Mouse (Mus musculus): ENCODE results near the gene Ccser1. TPM values are rescaled to one million over a fixed set of nuclear protein-coding genes. Genes with fewer than 3 reads are reported as not detected.

Gene Ccser1
- polyA plus RNA-seq, 1 experiment, result not detected

DNA sequence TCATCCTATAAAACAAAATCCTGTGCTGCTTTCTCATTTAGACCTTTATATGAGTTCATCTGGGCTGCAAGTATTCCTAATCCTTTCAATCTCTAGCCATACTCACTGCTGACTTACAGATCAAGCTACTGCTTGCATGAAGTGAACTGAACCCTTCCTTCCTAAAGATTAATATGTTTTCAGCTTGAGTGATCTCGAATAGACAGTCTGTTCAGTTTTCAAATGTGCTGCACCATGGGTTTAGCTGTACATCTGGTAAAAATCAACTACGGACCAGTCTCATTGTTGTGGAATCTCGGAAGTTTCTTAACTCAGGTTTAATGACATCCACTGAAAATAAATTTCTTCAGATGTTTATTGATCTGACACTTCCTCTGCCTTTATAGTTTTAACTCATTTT, 620.8 kb downstream of the Ccser1 start:
- no peak for TF ChIP-seq GATA1 (IDR thresholded peaks at IDR 0.05; ENCODE audit: low read length)

DNA sequence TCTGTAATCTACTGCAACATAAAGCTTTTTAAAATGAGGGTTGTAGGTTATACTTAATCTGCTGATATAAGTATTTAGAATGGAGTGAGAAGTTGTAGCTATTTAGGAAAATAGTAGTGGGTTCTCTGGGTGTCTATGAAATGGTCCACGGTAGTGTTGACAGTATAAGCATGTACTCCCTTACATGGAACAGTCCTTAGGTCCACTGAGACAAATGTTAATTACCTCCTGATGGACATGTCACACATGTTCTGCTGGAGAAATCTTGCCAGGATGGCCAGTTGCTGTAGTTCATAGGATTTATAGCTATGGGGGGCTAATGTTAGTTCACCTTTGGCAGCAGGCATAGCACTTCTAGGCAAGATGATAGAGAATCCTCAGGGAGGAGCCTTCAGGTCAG, 625.4 kb downstream of the Ccser1 start:
- no peak for TF ChIP-seq GATA1 (IDR thresholded peaks at IDR 0.05; ENCODE audit: low read length)

DNA sequence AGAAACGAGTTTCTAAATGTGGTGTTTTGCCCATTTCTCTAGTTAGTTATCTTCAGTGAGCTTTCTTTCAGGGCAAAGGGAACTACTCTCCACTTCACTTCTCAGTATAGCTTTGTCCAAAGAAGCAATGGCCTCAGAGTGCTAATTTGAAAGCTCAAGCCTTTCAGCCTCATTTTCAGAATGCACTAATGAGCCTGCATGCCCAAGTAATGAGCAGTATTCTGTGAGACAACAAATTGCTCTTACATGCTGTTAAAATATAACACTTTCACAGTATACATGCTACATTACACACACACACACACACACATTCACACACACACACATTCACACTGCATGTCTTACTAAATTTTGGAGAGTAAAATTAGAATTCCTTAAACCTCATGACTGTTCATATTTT, 637.6 kb downstream of the Ccser1 start:
- no peak for TF ChIP-seq GATA1 (IDR thresholded peaks at IDR 0.05; ENCODE audit: low read length)

DNA sequence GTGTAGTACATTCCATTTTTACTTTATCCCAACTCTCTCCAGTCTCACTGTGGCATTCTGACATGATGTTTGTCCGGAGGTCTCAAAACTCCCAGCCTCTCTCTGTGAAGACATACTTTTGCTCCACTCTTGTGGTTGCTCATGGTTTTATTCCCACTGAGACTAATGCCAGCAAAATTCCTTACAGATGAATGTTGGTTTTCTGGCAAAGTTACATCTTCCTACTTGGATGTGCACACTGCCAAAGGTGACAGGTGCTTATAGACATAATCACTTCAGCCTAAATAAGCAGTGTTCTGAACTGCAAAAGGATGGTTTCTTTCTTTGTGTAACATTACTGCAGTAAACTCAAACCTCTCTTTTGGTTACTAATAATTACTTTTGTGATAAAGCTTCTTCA, 696.2 kb downstream of the Ccser1 start:
- TF ChIP-seq GATA1 (IDR thresholded peaks at IDR 0.05; ENCODE audit: low read length), result no peak

DNA sequence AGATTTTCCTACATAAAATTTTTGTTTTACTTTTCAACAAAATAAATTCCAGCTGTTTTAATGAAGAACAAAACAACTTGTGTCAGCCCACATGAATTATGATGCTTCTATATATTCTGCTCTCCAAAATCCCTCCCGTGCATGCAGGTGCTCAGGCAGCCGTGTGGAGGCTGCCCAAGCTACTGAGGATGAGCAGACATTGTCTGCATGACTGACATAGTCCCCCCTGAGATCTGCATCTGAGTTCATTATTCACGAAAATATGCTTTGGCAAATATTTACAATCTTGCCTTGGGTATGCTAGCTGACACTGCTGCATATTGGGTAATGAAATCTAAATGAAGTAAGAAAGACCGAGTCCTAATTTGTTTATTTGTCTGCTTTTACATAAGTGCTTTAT, 718.1 kb downstream of the Ccser1 start:
- TF ChIP-seq GATA1 (IDR thresholded peaks at IDR 0.05; ENCODE audit: low read length), result no peak

DNA sequence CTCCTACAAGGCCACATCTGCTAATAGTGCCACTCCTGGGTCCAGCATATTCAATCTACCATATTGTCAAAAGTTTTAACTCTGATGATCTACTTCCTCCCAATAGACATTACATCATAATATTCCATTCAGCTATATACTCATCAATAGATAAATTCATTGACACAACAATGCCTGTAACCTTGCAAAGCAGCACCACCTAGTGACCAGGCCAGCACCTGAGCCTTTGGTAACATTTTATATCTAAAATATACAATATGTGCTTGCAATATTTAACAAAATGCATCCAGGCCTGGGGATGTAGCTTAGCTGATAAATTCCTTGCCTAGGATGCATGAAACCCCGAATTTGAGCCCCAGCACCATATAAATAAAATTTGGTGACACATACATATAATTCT, 722.6 kb downstream of the Ccser1 start:
- TF ChIP-seq GATA1 (IDR thresholded peaks at IDR 0.05; ENCODE audit: low read length), result no peak

DNA sequence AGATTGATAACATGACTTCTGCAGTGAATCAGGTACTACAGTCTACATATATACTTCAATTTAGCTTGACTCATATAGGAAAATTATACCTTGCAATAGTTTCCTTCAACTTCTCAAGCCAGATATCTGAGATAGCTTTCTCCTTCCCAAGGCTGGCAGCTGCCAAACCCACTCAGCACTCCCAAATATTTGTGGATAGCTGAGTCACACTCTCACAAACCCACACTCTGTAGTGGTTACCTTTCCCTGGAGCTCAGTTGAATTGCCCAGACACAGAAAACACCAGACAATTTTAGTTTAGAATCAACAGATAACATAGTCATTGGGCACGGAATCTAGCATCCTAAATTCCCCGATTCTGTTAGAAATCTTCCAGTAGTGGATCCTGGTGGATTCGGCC, 732.8 kb downstream of the Ccser1 start:
- TF ChIP-seq GATA1 (IDR thresholded peaks at IDR 0.05; ENCODE audit: low read length), result no peak

DNA sequence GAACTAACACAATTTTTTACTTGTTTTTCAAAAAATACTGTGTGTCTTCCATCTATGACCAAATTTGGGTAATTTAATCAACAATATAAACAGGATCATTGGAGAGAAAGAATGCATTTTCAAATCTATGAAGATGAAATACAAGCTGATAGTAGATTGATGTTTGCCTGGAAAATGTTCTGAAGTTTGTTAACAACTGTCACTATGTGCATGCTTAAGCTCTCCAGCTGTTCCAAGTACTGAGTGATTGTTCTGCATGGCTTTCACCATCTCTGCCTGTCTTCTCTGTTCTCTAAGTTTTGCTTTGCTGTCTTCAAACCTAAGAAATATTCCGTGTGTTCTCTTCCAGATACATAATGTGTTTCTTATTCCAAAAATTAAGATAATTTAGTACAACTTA, 751.5 kb downstream of the Ccser1 start:
- no peak for TF ChIP-seq GATA1 (IDR thresholded peaks at IDR 0.05; ENCODE audit: low read length)

DNA sequence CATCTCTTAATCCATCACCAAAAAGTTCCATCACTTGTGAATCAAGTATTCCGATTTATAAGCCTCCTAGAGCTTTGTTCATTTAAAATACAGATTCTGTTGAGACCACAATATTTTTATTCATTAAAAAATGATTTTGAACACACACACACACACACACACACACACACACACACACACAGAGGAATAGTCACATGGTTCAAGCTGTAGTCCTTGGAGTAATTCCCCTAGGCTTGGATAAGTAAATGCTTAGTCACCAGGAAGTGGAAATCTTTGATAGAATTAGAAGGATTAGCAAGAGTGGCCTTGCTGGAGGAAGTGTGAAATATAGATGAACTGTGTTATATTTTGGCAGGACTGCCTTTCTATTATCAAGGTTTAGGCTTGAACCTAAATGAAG, 756.5 kb downstream of the Ccser1 start:
- no peak for TF ChIP-seq GATA1 (IDR thresholded peaks at IDR 0.05; ENCODE audit: low read length)

DNA sequence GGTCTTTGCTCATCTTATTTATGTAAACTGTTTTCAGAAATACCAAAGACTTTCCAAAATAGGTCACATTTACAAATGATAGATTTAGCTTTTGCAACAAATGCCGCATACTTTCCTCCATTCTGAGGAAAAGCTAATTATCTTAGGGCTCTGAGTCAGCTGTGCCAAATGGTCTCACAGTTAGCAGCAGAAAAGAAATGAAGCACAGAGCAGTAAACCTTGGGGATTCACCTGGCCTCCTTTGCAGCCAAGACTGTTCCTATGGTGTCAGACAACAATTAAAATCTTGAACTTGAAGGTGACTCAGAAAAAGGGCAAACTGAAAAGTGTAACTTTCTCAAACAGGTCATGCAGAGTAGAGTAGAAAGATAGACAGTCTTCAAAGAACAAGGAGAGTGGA, 759.1 kb downstream of the Ccser1 start:
- TF ChIP-seq GATA1 (IDR thresholded peaks at IDR 0.05; ENCODE audit: low read length), result no peak

DNA sequence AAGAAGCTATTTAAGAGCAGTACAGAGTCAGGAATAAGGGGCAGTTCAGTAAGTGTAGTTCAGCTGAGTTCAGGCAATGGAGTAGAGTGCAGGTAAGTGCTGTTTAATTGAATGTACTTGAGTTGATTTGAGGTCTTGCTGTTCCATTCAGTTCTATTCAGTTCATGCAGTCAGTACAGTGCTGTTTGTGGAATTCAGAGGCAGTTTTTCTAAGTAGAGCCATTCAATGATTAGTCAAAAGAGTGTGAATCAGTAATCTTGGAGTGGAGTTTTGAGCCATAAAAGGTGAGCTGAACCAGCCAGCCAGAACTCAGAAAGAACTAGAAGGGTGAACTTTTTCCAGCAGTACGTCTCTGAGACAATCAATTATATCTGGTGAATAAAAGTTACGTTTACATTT, 773.6 kb downstream of the Ccser1 start:
- TF ChIP-seq GATA1 (IDR thresholded peaks at IDR 0.05; ENCODE audit: low read length), result no peak

DNA sequence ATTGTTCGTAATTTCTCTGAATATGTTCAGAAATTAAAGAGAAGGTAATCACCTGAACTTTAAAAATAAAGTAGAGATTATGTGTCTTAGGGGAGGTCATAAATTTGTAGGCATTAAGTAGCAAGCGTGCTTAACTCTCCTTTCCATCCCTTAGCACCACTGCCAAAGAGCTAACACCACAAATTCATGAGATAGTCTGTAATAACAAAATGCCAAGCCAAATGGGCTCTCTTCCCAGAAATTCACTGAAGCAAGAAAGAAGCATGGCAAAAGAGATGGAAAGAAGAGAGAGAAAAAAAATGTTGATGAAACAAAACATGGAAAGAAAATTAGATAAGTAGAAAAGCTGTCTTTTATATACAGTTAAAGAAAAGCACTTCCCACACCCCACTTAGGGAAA, 796.8 kb downstream of the Ccser1 start:
- TF ChIP-seq GATA1 (IDR thresholded peaks at IDR 0.05; ENCODE audit: low read length), result no peak

DNA sequence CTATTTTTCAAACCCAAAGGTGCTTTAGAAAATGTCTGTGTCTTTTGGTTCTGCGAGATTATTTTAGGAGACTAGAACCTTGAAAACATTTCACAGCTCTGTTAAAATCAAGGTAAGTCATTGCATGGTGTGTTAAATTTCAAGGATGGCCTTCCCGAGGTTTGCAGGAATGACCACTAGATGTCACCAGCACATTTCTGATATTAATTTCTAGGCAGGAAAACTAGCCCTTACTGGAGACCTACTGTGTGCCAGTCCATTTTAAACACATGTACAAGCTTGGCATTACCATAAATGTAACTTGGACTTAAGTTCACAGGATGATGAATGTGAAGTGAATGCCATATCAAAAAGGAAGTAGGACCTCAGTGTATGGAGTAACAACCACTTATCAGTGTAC, 798.3 kb downstream of the Ccser1 start:
- TF ChIP-seq GATA1 (IDR thresholded peaks at IDR 0.05; ENCODE audit: low read length), result no peak

DNA sequence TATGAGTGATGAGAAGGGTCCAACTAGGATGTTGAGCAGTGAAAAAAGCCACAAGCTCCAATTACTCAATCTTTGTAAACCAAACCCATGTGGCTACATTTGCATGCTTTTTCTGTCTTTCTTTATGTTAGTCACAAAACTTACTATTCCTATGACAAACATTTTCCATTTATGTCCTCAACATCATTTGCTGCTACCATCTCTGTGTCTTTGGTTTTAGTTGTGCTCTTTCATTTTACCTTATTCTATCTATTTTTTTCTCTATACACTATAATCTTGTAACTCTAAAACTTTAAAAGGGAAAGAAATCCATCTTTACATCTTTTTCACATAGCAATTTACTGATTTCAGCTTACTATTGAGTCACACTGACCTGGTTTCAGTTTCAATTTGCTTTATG, 834.2 kb downstream of the Ccser1 start:
- no peak for TF ChIP-seq GATA1 (IDR thresholded peaks at IDR 0.05; ENCODE audit: low read length)

DNA sequence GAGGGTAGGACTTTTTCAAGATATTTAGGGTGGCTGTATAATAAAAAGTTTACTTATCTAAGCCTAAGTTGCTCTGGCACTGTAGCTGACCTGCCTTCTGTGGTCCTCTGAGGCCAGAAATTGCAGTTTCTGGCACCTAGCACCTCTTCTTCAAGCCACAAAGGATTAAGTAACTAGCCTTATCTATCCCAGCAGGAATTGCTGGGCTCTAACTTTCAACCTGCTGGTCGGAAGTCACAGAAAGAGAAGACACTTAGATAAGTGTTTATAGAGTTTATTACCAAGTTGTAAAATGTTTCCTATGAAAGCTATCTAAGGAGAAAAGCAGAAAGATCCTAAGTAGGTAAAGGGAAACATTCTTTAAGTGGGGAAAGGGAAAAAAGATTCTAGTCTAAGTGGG, 864.3 kb downstream of the Ccser1 start:
- no peak for TF ChIP-seq GATA1 (IDR thresholded peaks at IDR 0.05; ENCODE audit: low read length)

DNA sequence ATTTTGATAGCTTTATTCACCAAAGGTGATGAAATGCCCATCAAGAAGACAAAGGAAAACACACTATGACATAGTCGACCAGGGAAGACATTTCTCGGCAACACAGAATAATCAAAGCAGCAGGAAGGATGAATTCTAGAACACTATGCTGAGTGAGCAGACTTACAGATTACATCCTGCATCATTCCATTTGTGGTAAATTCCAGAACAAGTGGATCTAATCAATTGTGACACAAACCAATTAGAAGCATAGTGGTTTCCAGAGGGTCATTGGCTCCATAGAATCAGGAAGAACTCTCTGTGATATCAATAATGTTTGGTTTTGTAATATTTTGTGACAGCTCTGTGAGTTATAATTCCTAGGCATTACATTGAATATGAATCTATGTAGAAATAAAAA, 875.2 kb downstream of the Ccser1 start:
- TF ChIP-seq GATA1 (IDR thresholded peaks at IDR 0.05; ENCODE audit: low read length), result no peak

DNA sequence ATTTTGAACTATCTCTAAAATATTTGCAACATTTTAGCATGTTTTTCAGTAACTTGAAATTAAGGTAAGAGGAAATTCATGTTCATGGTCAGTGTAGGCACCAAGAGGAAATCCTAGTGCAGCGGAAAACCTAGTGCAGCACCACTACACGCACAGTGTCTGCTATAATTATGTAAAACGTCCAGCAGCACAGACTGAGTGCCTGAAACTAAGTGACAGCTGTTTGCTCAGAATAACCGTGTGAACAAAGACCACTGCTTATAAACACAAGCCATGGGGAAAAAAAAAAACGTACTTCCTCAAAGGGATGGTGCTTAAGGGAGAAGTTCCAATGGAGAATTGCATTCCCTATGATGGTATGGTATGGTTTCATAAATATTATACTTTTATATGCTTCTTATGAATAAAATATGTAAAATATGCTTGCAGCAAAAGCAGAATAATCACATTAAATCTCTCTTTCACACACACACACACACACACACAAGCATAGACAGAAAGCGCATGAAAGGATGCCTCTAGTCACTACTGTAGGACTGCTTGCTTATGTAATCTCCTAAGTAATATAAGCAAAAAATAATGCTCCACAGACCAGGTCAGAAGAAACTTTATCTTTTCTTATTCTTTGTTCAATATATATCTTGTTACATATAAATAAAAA, 886.4 kb downstream of the Ccser1 start:
- no peak for TF ChIP-seq GATA1 (IDR thresholded peaks at IDR 0.05; ENCODE audit: low read length)

DNA sequence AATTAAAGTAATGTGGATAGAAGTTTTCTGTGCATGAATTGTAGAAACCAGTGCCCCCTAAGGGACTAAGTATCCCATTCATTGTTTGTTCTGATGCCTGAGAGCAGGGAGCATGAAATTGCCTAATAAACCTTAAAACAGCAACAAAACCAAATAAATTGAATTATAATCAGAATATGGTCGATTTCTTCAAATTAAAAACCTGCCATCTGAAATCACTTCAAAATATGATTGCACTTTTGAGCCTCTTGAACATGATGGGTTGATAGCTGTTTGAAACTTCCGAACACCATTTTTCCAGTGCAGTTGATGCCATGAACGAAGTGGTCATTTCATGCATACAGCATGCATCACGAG, 886.9 kb downstream of the Ccser1 start:
- TF ChIP-seq GATA1 (IDR thresholded peaks at IDR 0.05; ENCODE audit: low read length), result no peak
